Mouse (Mus musculus) heart, adult 18-20 months (tissue): Measurements from ENCODE around the gene Tmem132c. TPM values are rescaled to one million over a fixed set of nuclear protein-coding genes. Genes with fewer than 3 reads are reported as not detected.

Experiments
- DNase-seq, 2 experiments: peaks; one replicate each; pipeline ENCODE4 v3.0.0; 2021 to 2022; ENCODE audit warnings: mixed read lengths in 1 of 2
- total RNA-seq, 2 experiments: library from RNA; stranded (reverse); gene quantifications; 2 replicates each; pipeline ENCODE4 v1.2.3; 2021

Gene Tmem132c
- total RNA-seq, 2 experiments from 2014 or later, result 0.05 to 0.21 TPM

DNA sequence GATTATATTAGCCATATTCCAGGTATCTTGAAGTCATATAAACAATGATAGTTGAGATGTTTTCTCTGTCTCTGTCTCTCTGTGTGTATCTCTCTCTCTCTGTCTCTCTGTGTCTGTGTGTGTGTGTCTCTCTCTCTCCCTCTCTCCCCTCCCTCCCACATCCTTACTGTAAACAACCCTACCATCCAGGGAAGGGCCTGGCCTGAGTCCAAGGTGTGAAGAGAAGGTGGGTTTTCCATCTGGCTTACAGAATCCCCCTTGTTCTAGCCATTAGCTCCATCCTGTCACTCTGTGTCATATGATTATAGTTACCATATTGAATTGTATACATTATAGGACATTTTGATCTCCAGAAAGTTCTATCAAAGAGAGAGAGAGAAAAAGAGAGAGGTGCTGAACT lies 182.3 kb downstream of the Tmem132c start:
- no peak for DNase-seq

DNA sequence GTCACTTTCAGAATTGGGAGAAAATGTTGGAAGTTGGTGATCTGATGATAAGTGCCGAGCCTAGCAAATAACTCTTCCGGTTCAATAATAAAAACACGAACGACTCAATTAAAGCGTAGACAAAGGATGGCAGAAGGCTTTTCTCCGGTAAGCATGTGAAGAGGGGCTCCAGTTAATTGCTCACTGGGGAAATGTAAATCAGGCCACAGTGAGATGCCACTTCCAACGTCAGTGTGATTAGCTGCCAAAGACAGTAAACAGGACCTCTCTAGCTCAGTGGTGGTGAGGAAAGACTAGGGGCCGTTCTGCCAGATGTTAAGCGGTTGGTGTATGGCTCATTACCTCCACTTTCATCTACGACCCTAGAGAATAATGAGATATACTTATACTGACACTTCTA lies 187.5 kb downstream of the Tmem132c start:
- no peak for DNase-seq

- DNase-seq, result no peak
These were observed 190.0 kb downstream of the Tmem132c start for GRCm38 (mm10) chr5:127431561-127431960.

DNA sequence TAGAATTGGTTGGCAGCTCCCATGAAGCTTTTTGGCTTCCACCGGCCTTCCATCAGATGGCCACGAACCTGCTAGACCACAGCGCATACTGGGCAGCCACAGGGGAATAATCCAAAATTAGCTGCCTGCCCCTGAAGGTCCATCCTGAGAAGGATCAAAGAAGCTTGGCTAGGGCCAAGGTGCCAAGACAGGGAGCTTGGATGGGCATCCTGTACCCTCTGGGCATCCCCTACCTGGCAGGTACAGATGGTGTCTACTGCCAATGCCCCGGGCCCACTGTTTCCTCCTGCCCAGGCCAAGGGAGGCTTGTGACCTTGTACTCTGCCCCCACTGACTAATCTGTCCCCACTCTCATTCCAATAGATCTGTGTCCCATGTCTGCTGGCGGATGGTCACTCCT lies 195.2 kb downstream of the Tmem132c start:
- no peak for DNase-seq

DNA sequence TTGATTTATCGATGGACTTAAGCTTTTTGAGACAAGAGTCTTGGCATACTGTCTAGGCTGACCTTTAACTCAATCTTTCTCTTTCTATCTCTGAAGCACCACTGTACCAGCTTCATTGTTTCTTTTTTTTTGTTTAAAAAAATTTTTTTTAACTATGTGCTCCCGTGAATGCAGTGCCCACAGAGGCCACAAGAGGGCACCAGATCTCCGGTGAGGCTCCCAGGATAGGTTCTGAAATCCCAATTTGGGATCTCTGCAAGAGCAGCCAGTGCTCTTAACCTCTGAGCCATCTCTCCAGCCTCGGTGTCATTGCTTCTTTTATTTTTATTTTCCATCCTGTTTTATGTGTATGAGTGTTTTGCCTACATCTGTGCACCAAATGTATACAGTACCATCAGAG lies 197.0 kb downstream of the Tmem132c start:
- DNase-seq, result no peak

- no peak for DNase-seq
These were observed 200.4 kb downstream of the Tmem132c start for GRCm38 (mm10) chr5:127441963-127442362.

DNA sequence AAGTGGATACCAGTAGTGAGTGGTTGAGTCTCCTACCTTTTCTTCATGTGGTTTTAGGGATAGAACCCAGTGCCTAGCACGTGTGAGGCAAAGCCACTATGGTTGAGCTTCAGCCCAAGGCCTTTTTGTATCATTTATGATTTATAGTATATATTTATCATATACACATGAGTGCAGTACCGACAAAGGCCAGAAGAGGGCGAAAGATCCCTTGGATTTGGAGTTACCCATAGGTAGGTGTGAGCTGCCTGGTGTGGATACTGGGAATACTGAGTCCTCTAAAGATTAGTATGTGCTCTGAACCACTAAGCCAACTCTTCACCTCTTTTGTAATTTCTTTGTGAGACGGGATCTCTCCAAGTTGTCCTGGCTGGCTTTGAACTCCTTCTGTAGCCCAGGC lies 212.0 kb downstream of the Tmem132c start:
- peak; percentile 3 to 58 for DNase-seq

DNA sequence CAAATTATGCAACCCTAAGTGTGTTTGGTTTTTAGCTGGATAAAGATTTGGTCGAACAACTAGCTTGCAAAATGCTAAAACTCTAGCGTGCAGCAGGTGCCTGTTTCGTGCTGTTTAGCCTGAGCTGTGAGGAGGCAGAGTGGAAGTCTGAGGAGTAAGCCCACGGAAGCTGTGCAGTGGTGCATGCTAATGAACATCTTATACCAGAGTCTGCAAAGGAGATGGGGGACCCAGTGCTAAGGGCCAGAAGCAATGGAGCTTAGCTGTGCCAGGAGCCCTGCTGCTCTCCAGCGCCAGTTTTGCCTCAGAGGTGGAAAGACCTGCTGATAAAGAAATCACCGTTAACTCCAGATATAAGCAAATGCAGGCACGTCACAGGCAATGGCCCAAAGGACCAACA lies 212.5 kb downstream of the Tmem132c start:
- no peak for DNase-seq

GRCm38 (mm10) chr5:127456076-127456475 lies 214.5 kb downstream of the Tmem132c start:
- no peak for DNase-seq

GRCm38 (mm10) chr5:127468151-127468550 lies 226.5 kb downstream of the Tmem132c start:
- DNase-seq, result peak; percentile 55 to 77

DNA sequence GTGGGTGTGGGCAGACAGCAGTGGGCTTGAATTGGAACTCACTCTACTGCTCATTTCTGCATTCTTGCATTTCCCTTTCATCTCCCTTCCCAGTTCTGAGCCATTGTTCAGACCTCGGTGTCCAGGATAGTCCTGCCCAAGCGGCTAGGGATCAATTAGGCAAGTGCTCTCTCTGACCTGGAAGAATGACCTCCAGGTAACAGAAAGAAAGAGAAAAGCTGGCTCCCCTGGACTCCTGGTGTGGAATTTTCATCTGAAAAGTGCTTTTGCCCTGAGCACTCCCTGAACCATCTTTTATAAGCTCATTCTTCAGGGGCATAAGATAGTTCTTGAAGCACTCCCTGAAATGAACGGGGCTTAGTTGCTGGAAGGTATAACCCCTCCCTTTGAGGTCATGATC lies 228.7 kb downstream of the Tmem132c start:
- DNase-seq, result no peak

GRCm38 (mm10) chr5:127471902-127472301 lies 230.3 kb downstream of the Tmem132c start:
- DNase-seq, result no peak

DNA sequence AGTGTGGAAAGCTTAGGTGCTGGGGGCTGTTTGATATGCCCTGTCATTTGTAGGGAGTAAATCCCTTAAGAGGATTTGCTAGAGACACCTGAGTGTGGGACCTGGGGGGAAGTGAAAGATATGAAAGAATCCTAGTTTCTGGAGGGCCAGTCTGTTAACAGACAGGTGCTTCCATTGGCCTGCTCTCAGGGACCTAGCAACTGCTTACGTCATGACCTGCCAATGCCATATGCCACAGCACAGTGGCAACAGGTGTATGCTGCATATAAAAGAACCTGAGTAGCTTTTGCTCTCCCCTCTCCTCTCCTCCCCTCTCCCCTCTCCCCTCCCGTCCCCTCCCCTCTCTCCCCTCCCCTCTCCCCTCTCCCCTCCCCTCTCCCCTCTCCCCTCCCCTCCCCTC lies 232.1 kb downstream of the Tmem132c start:
- DNase-seq, result no peak

GRCm38 (mm10) chr5:127474856-127475255 lies 233.2 kb downstream of the Tmem132c start:
- DNase-seq, result no peak

DNA sequence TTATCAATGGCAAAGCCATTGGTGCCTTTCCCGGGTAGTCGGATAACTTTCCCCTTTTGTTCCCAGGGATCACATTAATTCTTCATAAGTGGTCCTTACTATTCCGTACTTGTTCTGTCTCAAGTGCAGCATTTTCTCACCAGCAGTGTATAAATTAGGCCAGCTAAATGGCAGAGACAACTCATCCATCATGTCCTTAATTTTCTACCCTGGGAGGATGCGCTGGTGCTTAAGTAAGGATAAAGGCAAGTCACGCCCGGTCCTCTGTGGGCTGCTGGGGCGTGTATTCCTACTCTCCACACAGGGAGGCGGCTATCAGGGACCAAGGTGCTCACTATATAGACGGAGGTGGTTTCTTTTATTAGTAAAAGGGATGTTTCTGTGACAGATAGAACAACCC lies 236.2 kb downstream of the Tmem132c start:
- no peak for DNase-seq

- DNase-seq, result no peak
These were observed 236.7 kb downstream of the Tmem132c start for GRCm38 (mm10) chr5:127478322-127478721.

DNA sequence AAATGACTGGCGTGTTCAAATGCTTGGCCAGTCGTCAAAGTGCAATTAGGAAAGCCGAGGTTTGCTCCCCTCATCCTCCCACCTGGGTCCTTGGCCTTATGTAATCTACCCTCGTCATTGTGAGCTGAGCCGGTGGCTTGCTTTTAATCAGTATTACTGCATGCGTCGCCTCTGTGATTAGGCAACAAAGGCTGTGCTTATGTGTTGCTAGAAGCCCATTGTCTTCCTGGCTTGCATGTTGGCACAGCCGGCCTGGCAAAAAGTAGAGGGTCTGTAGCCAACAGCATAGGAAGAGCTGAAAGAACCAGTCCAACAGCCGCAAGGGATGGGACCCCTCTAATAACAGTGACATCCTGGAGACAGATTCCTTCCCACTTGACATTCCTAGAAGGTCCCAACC lies 239.3 kb downstream of the Tmem132c start:
- DNase-seq, result no peak

- peak; percentile 7 to 69 for DNase-seq
These were observed 239.8 kb downstream of the Tmem132c start for GRCm38 (mm10) chr5:127481416-127481815.

GRCm38 (mm10) chr5:127482342-127482741 lies 240.7 kb downstream of the Tmem132c start:
- no peak for DNase-seq

DNA sequence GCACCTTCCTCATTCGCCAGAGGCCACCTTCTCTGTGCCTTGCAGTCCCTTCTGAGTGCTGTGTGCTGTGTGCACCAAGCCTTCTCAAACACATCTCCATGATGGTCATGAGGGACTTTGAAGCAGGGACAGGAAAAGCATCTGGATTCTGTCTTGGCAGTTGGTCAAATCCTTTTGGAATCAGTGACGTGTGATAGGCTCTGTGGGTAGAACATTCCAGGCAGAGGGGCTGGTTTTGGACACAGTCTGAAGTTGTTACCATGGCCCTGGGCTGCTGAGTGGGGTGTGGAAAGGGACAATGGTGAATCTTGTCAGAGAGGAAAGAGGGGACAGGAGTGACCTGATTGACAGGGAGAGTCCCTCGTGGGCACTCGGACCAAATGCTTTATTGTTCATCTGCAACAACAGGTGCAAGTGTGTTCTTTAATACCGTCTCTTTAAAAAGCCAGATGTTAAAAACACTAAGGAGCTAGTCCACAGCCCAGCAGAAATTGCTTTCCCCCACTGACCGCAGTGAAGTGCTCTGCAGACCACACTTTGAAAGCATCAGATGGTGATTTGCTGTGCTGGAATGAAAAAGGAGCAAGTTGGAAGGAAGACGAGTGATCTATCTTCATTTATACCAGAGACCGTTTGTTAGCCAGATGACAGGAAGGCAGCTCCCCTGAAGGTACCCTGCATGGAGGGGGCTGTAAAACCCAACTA lies 242.5 kb downstream of the Tmem132c start:
- DNase-seq, result no peak

DNA sequence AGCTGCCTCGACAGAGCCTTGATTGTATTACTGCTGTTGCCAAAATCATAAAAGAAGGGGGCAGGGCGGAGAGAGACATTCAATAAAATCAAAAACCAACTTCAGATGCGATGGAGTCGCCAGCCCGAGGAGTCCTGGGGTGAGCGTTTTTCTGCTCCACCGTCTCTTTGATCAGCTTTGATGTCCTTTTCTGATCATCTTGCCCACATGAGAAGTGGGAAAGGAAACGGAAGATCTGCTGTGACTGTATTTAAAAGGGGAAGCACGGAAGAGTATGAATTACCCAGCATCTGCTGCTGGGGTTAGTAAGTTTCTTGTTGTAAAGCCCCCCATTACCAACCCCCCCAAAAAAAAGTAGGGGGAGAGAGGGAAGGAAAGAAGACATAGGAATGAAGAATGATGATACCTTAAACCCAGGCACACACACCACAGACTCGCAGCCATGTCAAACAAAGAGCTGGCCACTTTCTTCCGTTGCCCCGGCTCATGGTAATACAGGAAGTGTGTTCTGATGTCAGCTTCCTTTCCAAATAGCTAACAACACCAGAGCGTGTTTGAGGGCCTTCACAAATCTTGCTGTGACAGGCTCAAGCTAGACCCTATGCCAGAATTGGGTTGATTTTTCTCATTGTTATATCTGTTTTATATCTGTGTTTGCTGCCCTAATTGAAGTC lies 243.3 kb downstream of the Tmem132c start:
- no peak for DNase-seq

GRCm38 (mm10) chr5:127487190-127487589 lies 245.6 kb downstream of the Tmem132c start:
- DNase-seq, result no peak

GRCm38 (mm10) chr5:127488666-127489065 lies 247.1 kb downstream of the Tmem132c start:
- no peak for DNase-seq

DNA sequence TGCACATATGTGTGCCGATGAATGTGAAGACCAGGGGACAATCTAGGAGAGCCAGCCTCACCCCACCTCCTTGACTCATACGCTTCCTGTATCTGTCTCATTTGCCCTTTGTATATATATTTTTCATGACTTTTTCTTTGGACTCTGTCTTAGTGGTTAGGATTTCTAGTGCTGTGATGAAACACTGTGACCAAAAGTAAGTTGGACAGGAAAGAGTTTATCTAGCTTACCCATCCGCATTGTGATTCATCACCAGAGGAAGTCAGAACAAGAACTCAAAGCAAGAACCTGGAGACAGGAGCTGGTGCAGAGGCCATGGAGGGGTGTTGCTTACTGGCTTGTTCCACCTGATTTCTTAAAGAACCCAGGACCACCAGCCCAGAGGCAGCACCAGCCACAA lies 250.1 kb downstream of the Tmem132c start:
- DNase-seq, result no peak
